Mouse (Mus musculus) MEL (cell line): ENCODE results near the gene Smarca2. TPM values are rescaled to one million over a fixed set of nuclear protein-coding genes. Genes with fewer than 3 reads are reported as not detected.

ENCODE experiments used
- DNase-seq: peaks from one replicate; pipeline ENCODE4 v3.0.0; 2011; ENCODE audit warnings: low read depth, low spot score
- H3K27ac ChIP-seq: 2 replicates; pipeline ENCODE4 v1.5.1; 2012; ENCODE audit warnings: low read depth, mild to moderate bottlenecking, control low read depth, low read length, moderate library complexity; ENCODE audit not compliant: control insufficient read depth
- H3K27me3 ChIP-seq, 2 experiments: fragments of 150-350 bp in 1 of 2; sonication (generic) in 1 of 2; 2 replicates each; pipeline ENCODE4 v1.6.1; 2012; ENCODE audit warnings: low read length in 2 of 2, mild to moderate bottlenecking in 2 of 2, improper control_type of control experiment in 1 of 2, moderate library complexity in 1 of 2; ENCODE audit not compliant: insufficient read depth in 2 of 2, control insufficient read depth in 1 of 2
- H3K36me3 ChIP-seq, 2 experiments: 2 replicates each; pipeline ENCODE4 v1.6.1; 2012 to 2014; ENCODE audit warnings: low read length in 2 of 2, improper control_type of control experiment in 1 of 2, inconsistent platforms in 1 of 2, mild to moderate bottlenecking in 1 of 2; ENCODE audit not compliant: insufficient read depth in 2 of 2, control insufficient read depth in 1 of 2
- H3K4me1 ChIP-seq, 2 experiments: fragments of 150-350 bp in 1 of 2; sonication (generic) in 1 of 2; 2 replicates each; pipeline ENCODE4 v1.6.1; 2012; ENCODE audit warnings: low read length in 2 of 2, improper control_type of control experiment in 1 of 2, mild to moderate bottlenecking in 1 of 2; ENCODE audit not compliant: insufficient read depth in 2 of 2, control insufficient read depth in 1 of 2
- H3K4me3 ChIP-seq, 2 experiments: fragments of 150-350 bp in 1 of 2; sonication (generic) in 1 of 2; 2 replicates each; pipeline ENCODE4 v1.5.1; 2012; ENCODE audit warnings: low read depth in 2 of 2, low read length in 2 of 2, mild to moderate bottlenecking in 2 of 2, moderate library complexity in 2 of 2, control low read depth in 1 of 2, improper control_type of control experiment in 1 of 2; ENCODE audit not compliant: control insufficient read depth in 1 of 2, insufficient read depth in 1 of 2
- H3K79me2 ChIP-seq: 2 replicates; pipeline ENCODE4 v1.6.1; 2012; ENCODE audit warnings: mild to moderate bottlenecking, low read length, moderate library complexity; ENCODE audit not compliant: control insufficient read depth, poor library complexity, insufficient read depth
- H3K9ac ChIP-seq: 2 replicates; pipeline ENCODE4 v1.6.1; 2012; ENCODE audit warnings: low read depth, mild to moderate bottlenecking, control low read depth, low read length, moderate library complexity; ENCODE audit not compliant: control insufficient read depth, poor library complexity, severe bottlenecking
- H3K9me3 ChIP-seq: fragments of 150-350 bp; sonication (generic); replicated peaks from 2 replicates; pipeline ENCODE4 v1.6.1; 2012; ENCODE audit warnings: mild to moderate bottlenecking, low read length, improper control_type of control experiment, moderate library complexity; ENCODE audit not compliant: insufficient read depth
- BHLHE40 ChIP-seq: IDR thresholded peaks from 2 replicates; pipeline ENCODE4 v1.6.1; 2012; ENCODE audit warnings: low read depth, mild to moderate bottlenecking, inconsistent platforms, low read length, improper control_type of control experiment, borderline replicate concordance
- CHD1 ChIP-seq: IDR thresholded peaks from 2 replicates; pipeline ENCODE4 v1.6.1; 2012; ENCODE audit warnings: low read depth, mild to moderate bottlenecking, inconsistent platforms, low read length, improper control_type of control experiment
- CHD2 ChIP-seq: IDR thresholded peaks from 2 replicates; pipeline ENCODE4 v1.6.1; 2011; ENCODE audit warnings: low read length, improper control_type of control experiment
- CTCF ChIP-seq, 3 experiments: IDR thresholded peaks in 2 of 3; conservative IDR thresholded peaks in 1 of 3; 2 replicates each; pipeline ENCODE4 v1.5.1; 2011 to 2012; ENCODE audit warnings: low read length in 3 of 3, low read depth in 2 of 3, mild to moderate bottlenecking in 2 of 3, improper control_type of control experiment in 1 of 3, inconsistent platforms in 1 of 3, mixed read lengths in 1 of 3, moderate library complexity in 1 of 3; ENCODE audit not compliant: control insufficient read depth in 1 of 3, insufficient read depth in 1 of 3, poor library complexity in 1 of 3, severe bottlenecking in 1 of 3
- E2F4 ChIP-seq: IDR thresholded peaks from 2 replicates; pipeline ENCODE4 v1.6.1; 2011; ENCODE audit warnings: low read depth, low read length, improper control_type of control experiment, borderline replicate concordance
- EP300 ChIP-seq, 2 experiments: IDR thresholded peaks; 2 replicates each; pipeline ENCODE4 v1.6.1; 2011; ENCODE audit warnings: improper control_type of control experiment in 2 of 2, low read length in 2 of 2, low read depth in 1 of 2, mild to moderate bottlenecking in 1 of 2
- ETS1 ChIP-seq: IDR thresholded peaks from 2 replicates; pipeline ENCODE4 v1.6.1; 2012; ENCODE audit warnings: low read depth, mild to moderate bottlenecking, inconsistent platforms, low read length, improper control_type of control experiment, moderate library complexity
- GABPA ChIP-seq: IDR thresholded peaks from 2 replicates; pipeline ENCODE4 v1.6.1; 2012; ENCODE audit warnings: low read depth, mild to moderate bottlenecking, inconsistent platforms, low read length, improper control_type of control experiment, moderate library complexity
- MAX ChIP-seq: IDR thresholded peaks from 2 replicates; pipeline ENCODE4 v1.6.1; 2011; ENCODE audit warnings: low read length, improper control_type of control experiment
- MXI1 ChIP-seq: IDR thresholded peaks from 2 replicates; pipeline ENCODE4 v1.6.1; 2011; ENCODE audit warnings: mild to moderate bottlenecking, low read depth, low read length, improper control_type of control experiment
- MYC ChIP-seq: IDR thresholded peaks from 2 replicates; pipeline ENCODE4 v1.6.1; 2011; ENCODE audit warnings: low read depth, mild to moderate bottlenecking, low read length, improper control_type of control experiment, moderate library complexity
- NELFE ChIP-seq: IDR thresholded peaks from 2 replicates; pipeline ENCODE4 v1.6.1; 2011; ENCODE audit warnings: low read depth, low read length, improper control_type of control experiment
- NRF1 ChIP-seq: IDR thresholded peaks from 2 replicates; pipeline ENCODE4 v1.6.1; 2014; ENCODE audit warnings: low read depth, mild to moderate bottlenecking, inconsistent platforms, low read length, improper control_type of control experiment, moderate library complexity; ENCODE audit not compliant: poor library complexity, insufficient read depth, severe bottlenecking
- POLR2A ChIP-seq, 2 experiments: IDR thresholded peaks; 2 replicates each; pipeline ENCODE4 v1.6.1; 2011 to 2012; ENCODE audit warnings: low read length in 2 of 2, mild to moderate bottlenecking in 2 of 2, control low read depth in 1 of 2, improper control_type of control experiment in 1 of 2, low read depth in 1 of 2, moderate library complexity in 1 of 2; ENCODE audit not compliant: control insufficient read depth in 1 of 2, insufficient read depth in 1 of 2, poor library complexity in 1 of 2
- POLR2AphosphoS2 ChIP-seq: IDR thresholded peaks from 2 replicates; pipeline ENCODE4 v1.6.1; 2011; ENCODE audit warnings: low read length, improper control_type of control experiment
- POLR2AphosphoS5 ChIP-seq: IDR thresholded peaks from 2 replicates; pipeline ENCODE4 v1.6.1; 2012; ENCODE audit warnings: low read depth, borderline replicate concordance, mild to moderate bottlenecking, inconsistent platforms, low read length, moderate library complexity, mixed read lengths
- RAD21 ChIP-seq: IDR thresholded peaks from 2 replicates; pipeline ENCODE4 v1.6.1; 2011; ENCODE audit warnings: mild to moderate bottlenecking, low read depth, low read length, improper control_type of control experiment
- RCOR1 ChIP-seq: IDR thresholded peaks from 2 replicates; pipeline ENCODE4 v1.6.1; 2012; ENCODE audit warnings: low read depth, mild to moderate bottlenecking, inconsistent platforms, low read length, improper control_type of control experiment
- SIN3A ChIP-seq: IDR thresholded peaks from 2 replicates; pipeline ENCODE4 v1.6.1; 2012; ENCODE audit warnings: low read length, improper control_type of control experiment, inconsistent platforms
- TCF12 ChIP-seq: IDR thresholded peaks from 2 replicates; pipeline ENCODE4 v1.6.1; 2014; ENCODE audit warnings: low read depth, mild to moderate bottlenecking, inconsistent platforms, low read length, improper control_type of control experiment, moderate library complexity
- polyA plus RNA-seq, 2 experiments: library from polyadenylated mRNA; stranded (reverse) in 1 of 2; unstranded in 1 of 2; fragments of >175 nt in 1 of 2; fragments of >200 nt in 1 of 2; gene quantifications; 2 replicates each; pipeline versions ENCODE4 v1.2.1 to v1.2.4; 2012; ENCODE audit warnings: low replicate concordance in 2 of 2, low read depth in 1 of 2; ENCODE audit not compliant: insufficient read length in 2 of 2, insufficient read depth in 1 of 2, missing spikeins in 1 of 2
- total RNA-seq: library from RNA; depleted of rRNA; stranded (reverse); fragments of 300-350 nt; gene quantifications from 2 replicates; pipeline ENCODE4 v1.2.3, GENCODE M21; 2012

Smarca2 gene
- total and polyA plus RNA-seq, 3 experiments = 6.6 to 23.2 TPM; not detected in 1

DNA sequence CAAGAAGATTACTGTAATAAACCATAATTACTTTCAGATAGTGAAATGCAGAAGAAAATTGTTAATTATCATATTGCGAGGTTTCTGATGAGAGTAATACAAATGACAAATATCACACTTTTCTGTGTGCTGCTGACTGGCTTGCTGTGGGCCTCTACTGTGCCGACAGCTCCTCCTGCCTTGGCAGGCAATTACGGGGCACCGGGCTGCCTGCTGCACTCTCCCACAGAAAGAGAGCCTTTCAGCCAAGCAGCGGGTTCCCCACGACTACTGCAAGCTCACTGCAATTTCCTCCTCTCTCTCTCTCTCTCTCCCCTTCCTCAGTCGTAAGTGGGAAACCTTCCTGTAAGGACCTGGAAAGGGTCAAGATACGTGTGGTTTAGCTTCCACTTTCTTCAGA lies 73.7 kb downstream of the Smarca2 start:
- no peak overlapping the region for H3K27ac ChIP-seq
- H3K27me3 ChIP-seq = no peaks in the 10 kb centered on the region
- H3K9me3 ChIP-seq = no peaks in the 10 kb centered on the region
- peaks cover 0 to 10% of the 10 kb centered on the region in 2 experiments; a peak in 2 of 4 replicates for H3K4me1 ChIP-seq
- DNase-seq = no peak
- no peaks in the 10 kb centered on the region for H3K79me2 ChIP-seq
- H3K4me3 ChIP-seq = no peak overlapping the region
- peaks cover 0 to 5% of the 10 kb centered on the region in 2 experiments; a peak in 3 of 4 replicates for H3K36me3 ChIP-seq
- no peak for TF ChIP-seq ETS1
- no peak for TF ChIP-seq RAD21
- TF ChIP-seq POLR2A (IDR thresholded peaks at IDR 0.05; ENCODE audit: control insufficient read depth in 1 of 2, insufficient read depth in 1 of 2, low read depth in 1 of 2, low read length in 2 of 2, poor library complexity in 1 of 2) = no peak
- no peak for TF ChIP-seq E2F4
- TF ChIP-seq NRF1 = no peak
- no peak for TF ChIP-seq MAX
- TF ChIP-seq NELFE = no peak
- TF ChIP-seq CTCF (IDR thresholded peaks at IDR 0.05 in 2 of 3, conservative IDR thresholded peaks at IDR 0.05 in 1 of 3; ENCODE audit: control insufficient read depth in 1 of 3, insufficient read depth in 1 of 3, low read depth in 2 of 3, low read length in 3 of 3, poor library complexity in 1 of 3, severe bottlenecking in 1 of 3) = no peak
- TF ChIP-seq TCF12 = no peak
- no peak for TF ChIP-seq CHD2
- TF ChIP-seq BHLHE40 = no peak
- TF ChIP-seq RCOR1 = no peak
- TF ChIP-seq SIN3A = no peak
- TF ChIP-seq POLR2AphosphoS2 = no peak
- TF ChIP-seq, all 39 proteins: peak for 0
- H3K9ac ChIP-seq = no peak overlapping the region

DNA sequence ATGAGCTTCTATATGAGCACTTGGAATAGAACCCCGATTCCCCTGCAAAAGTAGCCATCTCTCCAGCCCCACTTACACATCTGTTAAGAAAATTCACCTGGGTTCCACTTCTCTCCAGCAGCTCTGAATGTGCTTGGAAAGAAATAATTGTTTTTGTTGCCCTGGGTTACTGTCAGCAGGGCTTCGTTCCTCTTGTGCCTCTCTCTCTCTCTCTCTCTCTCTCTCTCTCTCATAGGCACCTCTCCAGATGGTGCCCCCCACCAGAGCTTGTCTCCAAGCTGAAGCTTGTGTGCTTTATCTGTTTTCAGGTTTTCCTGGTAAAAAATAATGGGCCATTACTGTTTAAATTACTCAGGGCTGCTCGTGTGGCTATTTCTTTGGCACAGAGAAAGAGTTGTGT lies 74.8 kb downstream of the Smarca2 start:
- H3K4me3 ChIP-seq = no peak overlapping the region
- no peaks in the 10 kb centered on the region for H3K9me3 ChIP-seq
- no peaks in the 10 kb centered on the region for H3K79me2 ChIP-seq
- TF ChIP-seq POLR2A (IDR thresholded peaks at IDR 0.05; ENCODE audit: control insufficient read depth in 1 of 2, insufficient read depth in 1 of 2, low read depth in 1 of 2, low read length in 2 of 2, poor library complexity in 1 of 2) (no peak), GABPA (no peak), CHD1 (no peak), POLR2AphosphoS5 (no peak), MAX (no peak), E2F4 (no peak), MYC (no peak), ETS1 (no peak), MXI1 (no peak), EP300 (IDR thresholded peaks at IDR 0.05; ENCODE audit: low read depth in 1 of 2, low read length in 2 of 2) (no peak)
- no peaks in the 10 kb centered on the region for H3K27me3 ChIP-seq
- no peak overlapping the region for H3K27ac ChIP-seq
- no peak overlapping the region for H3K9ac ChIP-seq
- peaks cover 0 to 5% of the 10 kb centered on the region in 2 experiments; a peak in 3 of 4 replicates for H3K36me3 ChIP-seq
- no peak for DNase-seq
- H3K4me1 ChIP-seq = peaks cover 0 to 10% of the 10 kb centered on the region in 2 experiments; a peak in 2 of 4 replicates
